ENCODE assay signal across 26 mouse cellular contexts in the genomic region with DNA sequence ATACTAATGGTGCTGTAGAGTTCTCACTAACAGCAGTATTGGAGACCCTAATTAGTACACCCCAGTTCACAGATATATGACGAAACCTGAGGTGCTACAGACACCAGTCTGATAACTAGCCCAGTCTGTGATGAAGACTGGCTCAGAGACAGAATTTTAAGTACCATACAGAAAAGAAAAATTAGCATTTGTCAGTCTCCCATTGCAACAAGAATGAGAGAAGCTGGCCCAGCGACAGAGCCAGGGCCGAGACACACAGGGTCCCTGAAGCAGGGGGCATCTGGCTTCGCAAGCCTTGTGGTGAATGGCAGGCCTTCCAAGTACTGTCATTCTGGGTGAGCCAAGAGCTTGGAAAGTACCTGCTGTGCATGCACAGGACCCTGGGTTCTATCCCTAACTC.
A peak's percentile ranks its signal among the peaks of the same experiment; 100 is the strongest.
DNase-seq lines count a peak whose midpoint lies in the region; ATAC-seq and TF ChIP-seq lines count a peak whose summit lies in the region.
"Had no signal": no experiment of that assay in that cellular context is flagged by ENCODE, and none has a peak within 500 bp of the region (broad histone marks: within the 10 kb centered on the region; RNA-seq: fewer than 3 reads in every experiment).

No protein-coding gene starts in this region.

- no peak for TF ChIP-seq CTCF in layer of hippocampus, adult 2 months (conservative IDR thresholded peaks at IDR 0.05)

- no peak for DNase-seq in forebrain, embryonic 11.5 days (ENCODE audit: low spot score)
- DNase-seq in layer of hippocampus, postnatal 10 days (ENCODE audit: low spot score in 2 of 2): peak; percentile 13 to 20
- DNase-seq in layer of hippocampus, adult 2 months (ENCODE audit: low spot score in 2 of 2): no peak
- peak; percentile 41 to 44 for DNase-seq in right cerebral cortex, postnatal 10 days (ENCODE audit: low spot score in 2 of 2)
- no peak for DNase-seq in right cerebral cortex, postnatal 25 days
- no peak for DNase-seq in gastrocnemius, postnatal 14 days
- DNase-seq: adrenal gland, adult 8-10 months; cerebellum, adult 2 months; cerebellum, postnatal 25 days; embryo, embryonic 11 days; heart, adult 18-20 months; heart, postnatal 14 days; kidney, postnatal 36 days; lung, embryonic 14.5 days; thymus, postnatal 36 days had no signal

- no peaks in the 10 kb centered on the region for H3K9me3 ChIP-seq in forebrain, embryonic 12.5 days
- H3K9me3 ChIP-seq in forebrain, embryonic 11.5 days (ENCODE audit: control insufficient read depth, low read length): no peaks in the 10 kb centered on the region
- H3K9me3 ChIP-seq: embryonic facial prominence, embryonic 13.5 days; heart, embryonic 12.5 days; hindbrain, embryonic 15.5 days; limb, embryonic 15.5 days; stomach, embryonic 15.5 days had no signal

- intact Hi-C loops in gastrocnemius, postnatal 14 days (cut with DNase I; ENCODE audit: low total_unique reads): no loop called here

- 48% methylated on average over 4 of the region's 4 CpGs for WGBS in forebrain, embryonic 12.5 days
- 74% methylated on average over 4 of the region's 4 CpGs for WGBS in forebrain, embryonic 11.5 days

- H3K4me1 ChIP-seq in forebrain, embryonic 12.5 days: 0 out of 2 replicates have a peak, but pooled peaks cover 3% of the 10 kb centered on the region
- H3K4me1 ChIP-seq in forebrain, embryonic 11.5 days (replicated peaks; ENCODE audit: control insufficient read depth, insufficient read depth, low read length): no peaks in the 10 kb centered on the region
- H3K4me1 ChIP-seq: embryonic facial prominence, embryonic 13.5 days; heart, embryonic 12.5 days; limb, embryonic 15.5 days; stomach, embryonic 15.5 days had no signal

- ATAC-seq in forebrain, embryonic 12.5 days (ENCODE audit: low FRiP score): peak; percentile 81; the same call in 1 of the 2 replicates
- ATAC-seq in forebrain, embryonic 11.5 days (replicated peaks; ENCODE audit: low FRiP score): no peak
- ATAC-seq: activated CD4-positive, CD25-positive, alpha-beta regulatory T cell, adult 4 months; intestine, embryonic 16.5 days had no signal

- no peak overlapping the region for H3K4me2 ChIP-seq in forebrain, embryonic 12.5 days
- H3K4me2 ChIP-seq in forebrain, embryonic 11.5 days (ENCODE audit: low read depth, low read length, severe bottlenecking): no peak overlapping the region
- H3K4me2 ChIP-seq: embryonic facial prominence, embryonic 13.5 days; heart, embryonic 12.5 days; hindbrain, embryonic 15.5 days; limb, embryonic 15.5 days; lung, embryonic 14.5 days; stomach, embryonic 15.5 days had no signal

- peak overlapping the region; percentile 63; the same call in 1 of the 2 replicates for H3K27ac ChIP-seq in forebrain, embryonic 12.5 days
- H3K27ac ChIP-seq in forebrain, embryonic 11.5 days (ENCODE audit: low read depth, low read length): no peak overlapping the region
- no peak overlapping the region for H3K27ac ChIP-seq in layer of hippocampus, adult 2 months
- H3K27ac ChIP-seq: embryonic facial prominence, embryonic 13.5 days; hindbrain, embryonic 15.5 days; left cerebral cortex, adult 2 months; limb, embryonic 15.5 days; liver, embryonic 14.5 days; stomach, embryonic 15.5 days had no signal

- H3K27me3 ChIP-seq in forebrain, embryonic 12.5 days: no peaks in the 10 kb centered on the region
- H3K27me3 ChIP-seq in forebrain, embryonic 11.5 days (ENCODE audit: control insufficient read depth, insufficient read depth, low read length): no peaks in the 10 kb centered on the region
- H3K27me3 ChIP-seq: embryonic facial prominence, embryonic 13.5 days; heart, embryonic 12.5 days; hindbrain, embryonic 15.5 days; limb, embryonic 15.5 days; stomach, embryonic 15.5 days had no signal

- H3K9ac ChIP-seq in forebrain, embryonic 12.5 days: no peak overlapping the region
- no peak overlapping the region for H3K9ac ChIP-seq in forebrain, embryonic 11.5 days (ENCODE audit: low read length)
- H3K9ac ChIP-seq: embryonic facial prominence, embryonic 13.5 days; heart, embryonic 12.5 days; hindbrain, embryonic 15.5 days; limb, embryonic 15.5 days; liver, embryonic 14.5 days; lung, embryonic 14.5 days; stomach, embryonic 15.5 days had no signal

- H3K4me3 ChIP-seq in forebrain, embryonic 12.5 days (replicated peaks): no peak overlapping the region
- no peak overlapping the region for H3K4me3 ChIP-seq in forebrain, embryonic 11.5 days (ENCODE audit: low read depth, low read length)
- no peak overlapping the region for H3K4me3 ChIP-seq in layer of hippocampus, adult 2 months
- H3K4me3 ChIP-seq: embryonic facial prominence, embryonic 13.5 days; erythroblast, embryonic 14.5 days; heart, embryonic 12.5 days; hindbrain, embryonic 15.5 days; left cerebral cortex, adult 2 months; limb, embryonic 15.5 days; stomach, embryonic 15.5 days had no signal

- H3K36me3 ChIP-seq in forebrain, embryonic 12.5 days (replicated peaks): no peaks in the 10 kb centered on the region
- H3K36me3 ChIP-seq in forebrain, embryonic 11.5 days (ENCODE audit: control insufficient read depth, insufficient read depth, low read length): no peaks in the 10 kb centered on the region
- H3K36me3 ChIP-seq: embryonic facial prominence, embryonic 13.5 days; heart, embryonic 12.5 days; hindbrain, embryonic 15.5 days; limb, embryonic 15.5 days; stomach, embryonic 15.5 days had no signal

Comparison
In these comparisons a context has a peak if more than half of its experiments do, and no peak if none do; other contexts are left out.
1. DNase-seq: peak in layer of hippocampus, postnatal 10 days (2 of 2) and right cerebral cortex, postnatal 10 days (2 of 2); none in forebrain, embryonic 11.5 days (single experiment), layer of hippocampus, adult 2 months (0 of 2), right cerebral cortex, postnatal 25 days (single experiment) and gastrocnemius, postnatal 14 days (single experiment).